Mouse (Mus musculus): ENCODE data around the gene Tas2r143. TPM values are rescaled to one million over a fixed set of nuclear protein-coding genes. Genes with fewer than 3 reads are reported as not detected.

Tas2r143 gene
- not detected in 2 replicates for polyA plus RNA-seq (2012; ENCODE audit: insufficient read depth, insufficient read length, low replicate concordance, missing spikeins)

- Histone ChIP-seq H3K27ac (ENCODE audit: insufficient read depth, low read depth, low read length) (no peak within 1 kb of the TSS), H3K4me1 (ENCODE audit: control insufficient read depth, insufficient read depth, low read length) (no peaks in the 10 kb centered on the region), H3K4me3 (ENCODE audit: insufficient read depth, low read depth, low read length) (no peak within 1 kb of the TSS)
- no peak for TF ChIP-seq POLR2A (IDR thresholded peaks at IDR 0.05; ENCODE audit: insufficient read depth, low read depth, low read length)
- TF ChIP-seq CTCF (IDR thresholded peaks at IDR 0.05; ENCODE audit: insufficient read depth, low read depth, low read length) = no peak
- 94% methylated on average over 1 of the region's 1 CpGs for WGBS
Observed at GRCm38 (mm10) chr6:42399938-42400337, at the start of gene Tas2r143. TSS of gene Tas2r143 (plus strand) at chr6:42400238.

- TF ChIP-seq POLR2A (IDR thresholded peaks at IDR 0.05; ENCODE audit: insufficient read depth, low read depth, low read length) (no peak), CTCF (IDR thresholded peaks at IDR 0.05; ENCODE audit: insufficient read depth, low read depth, low read length) (peak; percentile 33; the same call in 1 of the 2 replicates)
- 45% methylated on average over 13 of the region's 13 CpGs for WGBS
- peak overlapping the region; percentile 7; the same call in 1 of the 2 replicates for H3K27ac ChIP-seq (ENCODE audit: insufficient read depth, low read depth, low read length)
- H3K4me1 ChIP-seq (ENCODE audit: control insufficient read depth, insufficient read depth, low read length) = peaks cover 35% of the 10 kb centered on the region
- peak overlapping the region; percentile 76 for H3K4me3 ChIP-seq (ENCODE audit: insufficient read depth, low read depth, low read length)
Observed at GRCm38 (mm10) chr6:42350968-42351775, 48.9 kb upstream of the Tas2r143 start.

GRCm38 (mm10) chr6:42351776-42352485, 48.1 kb upstream of the Tas2r143 start:
- no peak for TF ChIP-seq CTCF (IDR thresholded peaks at IDR 0.05; ENCODE audit: insufficient read depth, low read depth, low read length)
- no peak for TF ChIP-seq POLR2A (IDR thresholded peaks at IDR 0.05; ENCODE audit: insufficient read depth, low read depth, low read length)
- Histone ChIP-seq H3K4me1 (ENCODE audit: control insufficient read depth, insufficient read depth, low read length) (peaks cover 35% of the 10 kb centered on the region), H3K4me3 (ENCODE audit: insufficient read depth, low read depth, low read length) (no peak overlapping the region), H3K27ac (ENCODE audit: insufficient read depth, low read depth, low read length) (no peak overlapping the region)
- WGBS = 83% methylated on average over 7 of the region's 7 CpGs

GRCm38 (mm10) chr6:42352486-42352846, 47.6 kb upstream of the Tas2r143 start:
- Histone ChIP-seq H3K27ac (ENCODE audit: insufficient read depth, low read depth, low read length) (no peak overlapping the region), H3K4me3 (ENCODE audit: insufficient read depth, low read depth, low read length) (no peak overlapping the region), H3K4me1 (ENCODE audit: control insufficient read depth, insufficient read depth, low read length) (peaks cover 35% of the 10 kb centered on the region)
- TF ChIP-seq CTCF (IDR thresholded peaks at IDR 0.05; ENCODE audit: insufficient read depth, low read depth, low read length) = no peak
- no peak for TF ChIP-seq POLR2A (IDR thresholded peaks at IDR 0.05; ENCODE audit: insufficient read depth, low read depth, low read length)
- WGBS = 82% methylated on average over 1 of the region's 1 CpGs

- H3K4me3 ChIP-seq (ENCODE audit: insufficient read depth, low read depth, low read length) = no peak overlapping the region
- 78% methylated on average over 8 of the region's 8 CpGs for WGBS
- TF ChIP-seq POLR2A (IDR thresholded peaks at IDR 0.05; ENCODE audit: insufficient read depth, low read depth, low read length) = no peak
- TF ChIP-seq CTCF (IDR thresholded peaks at IDR 0.05; ENCODE audit: insufficient read depth, low read depth, low read length) = no peak
- peaks cover 35% of the 10 kb centered on the region for H3K4me1 ChIP-seq (ENCODE audit: control insufficient read depth, insufficient read depth, low read length)
- H3K27ac ChIP-seq (ENCODE audit: insufficient read depth, low read depth, low read length) = no peak overlapping the region
Observed at GRCm38 (mm10) chr6:42353180-42353579, 46.9 kb upstream of the Tas2r143 start.

- WGBS = 44% methylated on average over 11 of the region's 11 CpGs
- peaks cover 31% of the 10 kb centered on the region for H3K4me1 ChIP-seq (ENCODE audit: control insufficient read depth, insufficient read depth, low read length)
Observed at GRCm38 (mm10) chr6:42354076-42355019, 45.7 kb upstream of the Tas2r143 start.

GRCm38 (mm10) chr6:42355366-42355765, 44.7 kb upstream of the Tas2r143 start:
- Histone ChIP-seq H3K4me3 (ENCODE audit: insufficient read depth, low read depth, low read length) (no peak overlapping the region), H3K4me1 (ENCODE audit: control insufficient read depth, insufficient read depth, low read length) (peaks cover 31% of the 10 kb centered on the region), H3K27ac (ENCODE audit: insufficient read depth, low read depth, low read length) (no peak overlapping the region)
- TF ChIP-seq CTCF (IDR thresholded peaks at IDR 0.05; ENCODE audit: insufficient read depth, low read depth, low read length) (no peak), POLR2A (IDR thresholded peaks at IDR 0.05; ENCODE audit: insufficient read depth, low read depth, low read length) (no peak)
- WGBS = 96% methylated on average over 6 of the region's 6 CpGs

More at GRCm38 (mm10) chr6:42354076-42355019, 45.7 kb upstream of the Tas2r143 start:
- no peak for TF ChIP-seq POLR2A (IDR thresholded peaks at IDR 0.05; ENCODE audit: insufficient read depth, low read depth, low read length)
- no peak for TF ChIP-seq CTCF (IDR thresholded peaks at IDR 0.05; ENCODE audit: insufficient read depth, low read depth, low read length)
- 0 out of 2 replicates have a peak overlapping the region, but pooled peaks have one; percentile 1 for H3K4me3 ChIP-seq (ENCODE audit: insufficient read depth, low read depth, low read length)
- H3K27ac ChIP-seq (ENCODE audit: insufficient read depth, low read depth, low read length) = no peak overlapping the region

All from olfactory bulb, adult 2 months (tissue).